Mouse (Mus musculus) kidney, adult 11 months (tissue): ENCODE measurements around the gene Rhbdf2.
A peak's percentile ranks its signal among the peaks of the same experiment; 100 is the strongest.

Experiments
- DNase-seq: peaks from one replicate; pipeline ENCODE4 v3.0.0; 2022

The Rhbdf2 gene

DNA sequence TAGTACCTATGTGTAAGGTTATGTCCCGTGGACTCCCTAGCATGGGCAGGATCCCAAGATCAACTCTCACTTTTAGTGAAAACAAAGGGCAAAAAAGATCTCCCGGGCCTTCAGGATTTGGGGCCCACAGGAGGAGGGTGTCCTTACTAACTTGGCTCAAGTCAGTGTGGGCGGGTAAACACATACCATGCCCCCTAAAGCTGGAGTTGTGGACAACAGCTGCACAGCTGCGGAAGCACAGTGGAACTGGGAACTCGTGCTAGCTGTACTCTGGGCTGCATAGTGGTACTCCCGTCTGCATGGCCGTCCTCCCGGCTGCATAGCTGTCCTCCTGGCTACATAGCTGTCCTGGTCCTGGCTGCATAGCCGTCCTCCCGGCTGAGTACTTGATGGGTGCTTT is 31.4 kb upstream of the Rhbdf2 start:
- DNase-seq, result no peak

DNA sequence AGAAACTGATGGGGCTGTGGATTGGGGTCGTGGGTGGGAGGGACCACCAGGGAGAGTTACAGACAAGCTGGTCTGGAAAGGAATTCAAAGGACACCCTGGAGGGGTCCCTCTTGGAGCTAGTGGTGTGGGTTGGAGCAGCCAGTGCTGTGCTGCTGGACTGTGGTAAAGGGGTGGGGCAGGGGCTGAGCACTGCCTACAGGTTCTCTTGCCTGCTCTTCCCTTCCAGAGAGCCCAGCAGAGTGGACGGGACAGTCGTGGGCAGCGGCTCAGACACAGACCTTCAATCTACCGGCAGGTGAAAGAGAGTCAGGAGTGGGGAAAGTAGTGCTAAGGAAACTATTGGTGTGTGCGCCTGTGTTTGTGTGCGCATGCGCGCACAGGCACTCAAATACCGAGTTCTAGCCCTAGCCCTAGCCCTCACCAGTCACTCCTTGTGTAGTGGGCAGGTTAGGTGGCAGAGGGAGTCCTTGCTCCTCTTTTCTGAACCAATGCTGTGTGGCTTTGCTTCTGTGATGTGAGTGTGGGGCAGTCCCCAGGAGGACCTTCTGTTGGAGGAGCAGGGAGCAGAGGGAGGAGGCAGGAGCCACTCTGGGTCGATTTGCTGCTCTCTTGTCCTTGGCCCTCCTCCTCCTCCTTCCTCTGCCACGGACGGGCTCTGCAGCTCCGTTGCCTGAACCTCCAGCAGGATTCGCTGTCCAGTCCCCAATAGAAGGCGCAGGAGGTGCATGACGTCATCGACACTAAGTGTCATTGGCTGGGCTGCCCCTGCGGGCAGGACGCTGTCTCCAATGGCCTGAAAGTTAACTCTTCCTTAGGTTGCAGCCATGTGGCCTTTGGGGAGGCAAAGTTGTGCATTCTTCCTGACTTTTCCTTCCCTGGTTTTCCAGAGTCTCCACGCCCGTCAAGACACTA is 30.7 kb upstream of the Rhbdf2 start:
- DNase-seq, result peak; percentile 95

DNA sequence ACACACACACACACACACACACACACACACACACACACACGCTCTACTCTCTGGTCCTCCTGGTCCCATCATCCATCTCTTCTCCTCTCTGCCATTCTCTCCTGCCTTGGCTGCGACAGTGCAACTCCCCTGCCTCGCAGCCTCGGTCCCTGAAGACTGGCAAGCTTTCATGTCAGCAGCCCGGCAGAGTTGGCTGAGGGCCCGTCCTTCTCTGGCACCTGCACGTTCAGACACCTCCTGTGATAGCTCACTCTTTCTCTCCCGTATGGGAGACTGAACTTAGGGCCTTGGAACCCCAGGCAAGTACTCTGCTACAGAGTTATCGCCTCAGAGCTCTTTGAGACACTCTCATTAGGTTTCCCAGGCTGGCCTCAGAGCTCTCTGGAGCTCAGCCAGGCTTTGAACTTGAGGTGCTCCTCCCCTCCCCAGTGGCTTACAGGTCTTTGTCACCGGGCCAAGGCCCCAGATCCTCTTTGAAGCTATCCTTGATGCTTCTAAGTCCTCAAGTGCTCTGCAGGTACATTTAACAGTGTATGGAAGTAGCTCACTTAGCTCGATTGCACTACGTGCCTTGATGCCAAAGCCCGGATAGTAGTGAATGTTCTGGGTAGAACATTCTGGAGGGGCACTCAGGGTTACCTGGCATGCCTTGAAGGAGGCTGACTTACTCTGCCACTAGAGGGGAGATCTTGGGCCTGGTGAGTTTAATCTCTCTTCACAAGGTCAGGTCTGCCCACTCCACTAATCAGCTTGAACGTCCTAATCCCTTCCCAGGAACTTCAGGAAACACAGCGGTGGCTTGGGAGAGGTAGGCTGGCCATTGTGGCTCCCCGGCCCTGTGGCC is 29.8 kb upstream of the Rhbdf2 start:
- DNase-seq, result no peak

DNA sequence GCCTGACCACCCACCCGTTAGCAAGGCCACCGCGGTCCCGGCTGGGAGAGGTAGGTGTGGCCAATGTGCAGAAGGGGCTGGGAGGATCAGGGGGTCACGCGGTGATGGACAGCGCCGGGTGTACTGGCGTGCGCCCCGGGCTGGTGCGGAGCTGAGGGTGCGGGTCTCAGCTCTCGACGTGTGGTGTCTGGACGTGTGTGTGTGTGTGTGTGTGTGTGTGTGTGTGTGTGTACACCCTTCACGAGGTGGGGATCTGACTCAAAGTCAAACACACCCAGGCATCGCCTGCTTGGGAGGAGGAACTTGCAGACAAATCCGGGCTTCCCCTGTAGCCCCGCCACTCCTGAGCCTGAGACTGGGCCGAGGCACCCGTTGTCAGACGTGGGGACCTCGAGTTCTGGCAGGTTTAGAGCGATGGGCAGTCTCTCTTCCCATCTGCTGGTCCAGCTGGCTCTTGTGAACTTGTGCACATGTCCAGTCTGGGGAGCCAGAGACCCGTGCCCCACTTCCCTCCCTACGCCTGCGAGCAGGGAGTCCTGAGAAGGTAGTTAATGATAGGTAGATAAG is 27.5 kb upstream of the Rhbdf2 start, which contains the start of gene Cygb:
Gene Cygb, minus strand, starts transcription at position 59 of the 567 bp plus-strand sequence.
- no peak for DNase-seq

DNA sequence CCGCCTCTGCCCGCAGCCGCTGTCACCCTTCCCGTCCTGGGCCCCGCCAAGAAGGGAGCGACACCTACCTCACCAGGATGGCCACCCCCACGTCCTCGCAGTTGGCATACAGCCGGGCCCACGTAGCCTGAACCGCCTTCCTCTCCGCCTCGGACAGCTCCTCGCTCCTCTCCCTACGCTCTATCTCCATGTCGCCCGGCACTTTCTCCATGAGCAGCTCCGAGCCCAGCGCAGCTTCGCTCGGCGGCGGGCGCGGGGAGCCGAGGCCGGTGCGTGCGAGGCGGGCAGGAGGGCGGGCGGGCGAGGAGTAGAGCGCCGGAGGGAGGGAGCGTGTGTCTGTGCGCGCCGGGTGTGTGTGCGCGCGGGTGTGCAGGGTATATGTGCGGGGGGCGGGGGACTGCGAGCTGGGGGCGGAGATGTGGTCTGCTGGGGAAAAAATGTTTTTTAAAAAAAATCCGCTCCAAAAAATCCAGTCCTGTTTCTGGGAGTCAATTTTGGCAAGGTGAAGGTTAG is 26.9 kb upstream of the Rhbdf2 start:
- no peak for DNase-seq

DNA sequence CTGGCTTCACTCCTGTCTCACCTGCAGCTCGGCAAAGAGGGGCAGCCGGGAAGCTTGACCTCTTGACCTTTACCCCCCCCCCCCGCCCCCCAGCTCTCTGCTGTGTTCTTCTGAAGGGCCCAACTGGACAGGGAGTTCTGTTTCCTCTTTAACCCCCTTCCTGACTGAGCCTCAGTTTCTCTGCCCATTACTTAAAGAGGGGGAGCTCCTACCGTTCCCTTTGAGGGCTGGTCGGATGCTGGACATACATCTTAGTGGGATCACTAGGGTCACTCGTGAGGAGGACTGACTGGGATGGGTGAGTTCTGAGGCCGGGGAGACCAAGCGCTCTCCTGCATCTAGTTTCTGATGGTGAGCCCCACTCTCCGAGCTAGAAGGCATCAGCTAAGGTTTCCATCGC is 26.4 kb upstream of the Rhbdf2 start, which contains the start of gene Prcd:
Gene Prcd, plus strand, starts transcription at position 301 of the 400 bp plus-strand sequence.
- no peak for DNase-seq

DNA sequence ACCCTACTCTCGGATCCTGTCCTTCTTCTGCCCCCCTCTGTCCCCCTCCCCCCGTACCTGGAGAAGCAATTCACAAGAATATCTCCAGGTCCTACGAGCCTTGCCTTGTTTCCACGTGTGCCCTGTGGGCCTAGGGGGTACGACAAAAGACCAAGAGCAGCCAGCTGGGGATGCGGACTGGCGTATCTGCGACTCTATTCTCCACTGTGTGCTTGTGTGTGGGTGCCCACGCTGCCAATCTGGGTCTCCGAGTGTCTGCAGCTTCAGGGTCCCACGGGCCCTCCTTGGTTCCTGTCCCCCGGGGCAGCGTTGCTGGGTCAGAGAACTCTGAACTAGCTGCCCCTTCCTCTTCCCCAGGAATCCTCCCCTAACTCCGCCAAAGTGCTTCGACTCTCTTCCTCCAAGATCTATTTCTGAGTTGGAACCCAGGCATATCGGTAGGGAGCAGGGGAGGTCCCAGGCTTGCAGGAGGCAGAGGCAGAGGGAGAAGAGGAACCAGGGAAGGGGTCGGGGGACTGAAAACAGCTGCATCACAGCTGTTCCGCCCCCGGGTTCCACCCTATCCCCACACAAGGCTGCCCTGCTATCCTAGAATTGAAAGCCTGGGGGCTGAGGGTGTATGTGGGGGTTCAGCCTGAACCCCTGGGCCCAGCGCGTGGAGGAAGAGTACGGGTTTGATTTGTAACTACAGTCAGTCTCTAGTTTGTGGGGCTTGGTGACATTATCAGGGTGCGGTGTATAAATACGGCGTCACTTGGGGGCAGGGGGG is 25.7 kb upstream of the Rhbdf2 start:
- DNase-seq, result no peak

DNA sequence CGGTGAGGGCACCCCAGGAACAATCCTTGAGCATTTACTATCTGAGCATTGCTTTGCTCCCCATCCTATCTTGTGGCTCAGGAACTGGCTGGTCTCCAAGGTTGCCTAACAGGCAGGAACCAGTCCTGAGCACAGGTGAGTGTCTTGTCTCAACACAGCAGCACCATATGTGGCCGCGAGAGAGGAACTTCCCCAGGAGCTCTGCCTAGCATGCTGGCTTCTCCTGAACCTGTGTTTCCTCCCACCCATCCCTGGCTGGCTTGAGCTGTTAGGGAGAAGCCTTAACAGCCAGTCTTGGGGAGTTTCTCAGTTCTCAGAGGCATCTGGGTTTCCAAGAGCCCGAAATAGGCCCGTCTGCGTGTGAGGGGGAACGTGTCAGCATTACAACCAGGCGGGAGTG is 24.5 kb upstream of the Rhbdf2 start:
- no peak for DNase-seq

DNA sequence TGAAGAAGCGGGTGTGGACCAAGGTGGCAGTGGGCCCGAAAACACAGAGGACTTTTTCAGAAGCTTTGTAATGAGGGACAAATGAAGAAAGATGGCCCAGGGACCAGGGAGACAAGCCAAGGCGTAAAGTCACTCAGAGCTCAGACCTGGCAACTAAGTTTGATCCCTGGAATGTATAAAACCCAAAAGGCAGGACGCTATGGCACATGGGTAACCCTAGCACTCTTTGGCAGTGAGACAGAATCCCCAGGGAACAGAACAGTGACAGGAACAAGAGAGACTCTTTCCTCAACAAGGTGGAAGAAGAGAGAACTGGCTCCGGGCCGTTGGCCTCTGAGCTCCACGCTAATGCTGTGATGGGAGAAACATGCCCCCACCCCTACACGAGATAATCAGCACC is 24.0 kb upstream of the Rhbdf2 start:
- no peak for DNase-seq

DNA sequence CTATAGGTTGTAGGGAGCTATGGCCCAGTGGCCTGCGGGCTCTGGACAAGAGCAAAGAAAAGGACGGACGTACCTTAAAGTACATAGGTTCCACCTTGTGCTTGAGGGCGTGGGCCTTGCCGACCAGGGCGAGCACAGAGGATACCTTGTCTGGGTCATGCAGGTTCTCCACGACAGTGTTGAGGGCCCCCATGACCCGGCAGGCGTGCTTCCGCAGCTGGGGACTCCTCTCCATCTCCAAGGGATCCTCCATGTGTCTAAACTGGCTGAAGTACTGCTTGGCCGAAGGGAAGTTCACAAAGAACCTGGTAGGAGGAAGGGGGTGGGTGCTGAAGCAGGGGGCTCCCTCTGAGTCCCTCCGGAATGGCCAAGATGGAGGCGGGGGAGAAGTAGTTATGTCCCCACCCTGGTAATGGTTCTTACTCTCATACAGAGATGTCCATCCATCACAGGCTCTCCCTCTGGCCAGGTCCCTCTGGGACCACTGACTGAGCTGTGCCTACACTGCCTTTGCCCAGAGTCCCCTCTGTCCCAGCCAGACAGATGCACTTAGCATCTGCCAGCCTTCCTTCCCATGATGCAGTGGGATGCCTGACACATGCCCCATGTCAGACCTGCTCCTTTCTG is 23.0 kb upstream of the Rhbdf2 start:
- DNase-seq, result no peak

DNA sequence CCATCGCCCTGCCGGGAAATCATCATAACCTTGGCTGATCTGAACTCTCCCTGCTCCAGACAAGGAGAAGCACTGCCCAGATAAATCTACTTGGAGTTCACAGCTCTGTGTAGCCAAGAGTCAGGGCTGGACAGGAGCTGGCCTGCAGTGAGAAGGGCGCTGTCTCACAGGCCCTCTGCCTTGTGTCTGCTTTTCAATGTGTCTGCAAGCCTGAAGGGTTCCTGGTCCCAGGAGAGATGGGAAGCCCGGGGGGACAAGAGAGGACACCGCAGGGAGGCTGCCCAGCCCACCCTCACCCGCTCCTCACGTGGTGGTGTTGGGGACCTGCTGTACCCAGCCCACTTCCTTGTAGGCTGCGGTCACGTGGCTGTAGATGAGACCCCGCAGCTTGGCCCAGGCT is 22.2 kb upstream of the Rhbdf2 start:
- no peak for DNase-seq

DNA sequence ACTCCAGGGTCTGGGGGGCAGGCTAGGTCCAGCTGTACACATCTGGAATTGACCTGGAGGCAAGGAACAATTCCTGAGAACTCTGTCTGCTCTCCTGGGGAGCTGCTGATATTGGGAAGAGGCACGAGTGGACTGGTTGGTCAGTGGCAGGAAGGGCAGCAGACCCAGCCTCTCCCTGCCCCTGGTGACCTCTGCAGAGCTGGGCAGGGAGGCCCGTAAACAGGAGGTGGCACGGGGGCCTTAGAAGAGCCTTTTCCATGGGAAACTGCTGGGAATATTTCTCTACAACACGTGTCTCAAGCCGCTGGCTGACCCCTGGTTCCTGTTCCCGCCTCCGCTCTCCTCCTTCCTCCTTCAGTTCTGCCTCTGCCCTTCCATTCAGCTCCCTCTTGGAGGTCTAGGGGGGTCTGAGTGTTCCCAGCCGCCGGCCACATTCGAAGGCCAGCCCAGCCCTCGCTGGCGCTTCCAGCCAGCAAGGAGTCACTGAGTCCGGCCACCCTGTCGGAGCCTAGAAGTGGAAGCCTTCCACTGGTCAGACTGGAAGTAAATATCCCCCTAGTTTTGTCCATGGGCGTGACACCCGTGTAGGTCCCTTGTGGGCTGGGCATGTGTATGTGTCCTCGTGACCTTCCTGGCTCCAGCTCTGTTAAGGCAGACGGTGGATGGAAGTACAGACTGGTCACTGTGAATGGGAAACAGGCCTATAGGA is 21.5 kb upstream of the Rhbdf2 start:
- DNase-seq, result peak; percentile 57

DNA sequence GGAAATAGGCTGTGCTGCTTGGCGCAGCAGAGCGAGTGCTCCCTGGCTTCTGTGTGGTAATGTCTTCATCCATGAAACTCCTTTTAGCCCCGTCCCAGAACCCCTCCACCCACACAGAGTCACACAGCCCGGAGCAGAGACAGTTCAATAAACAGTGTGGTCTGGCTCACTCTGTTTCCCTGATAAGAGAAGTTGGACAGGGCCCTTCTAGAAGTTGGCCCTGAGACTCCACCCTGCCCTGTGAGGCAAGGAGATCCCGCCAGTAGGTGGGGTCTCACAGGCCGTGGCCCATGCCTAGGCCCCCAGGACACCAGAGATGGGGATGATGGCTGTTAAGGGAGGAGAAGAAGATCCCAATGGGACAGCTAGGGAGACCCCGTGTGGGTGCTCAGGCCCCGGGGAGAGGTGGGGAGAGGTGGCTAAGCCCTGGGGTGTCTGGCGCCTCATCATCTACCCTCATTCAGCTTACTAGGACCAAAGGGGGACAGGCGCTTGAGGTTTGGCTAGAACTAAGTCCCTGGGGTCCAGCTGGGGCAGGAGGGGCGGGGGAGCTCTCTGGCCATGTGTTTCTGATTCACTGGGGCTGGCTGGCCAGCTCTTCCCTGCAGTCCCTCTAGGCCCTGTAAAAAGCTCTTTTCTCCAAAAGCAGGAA is 20.6 kb upstream of the Rhbdf2 start:
- DNase-seq, result no peak

DNA sequence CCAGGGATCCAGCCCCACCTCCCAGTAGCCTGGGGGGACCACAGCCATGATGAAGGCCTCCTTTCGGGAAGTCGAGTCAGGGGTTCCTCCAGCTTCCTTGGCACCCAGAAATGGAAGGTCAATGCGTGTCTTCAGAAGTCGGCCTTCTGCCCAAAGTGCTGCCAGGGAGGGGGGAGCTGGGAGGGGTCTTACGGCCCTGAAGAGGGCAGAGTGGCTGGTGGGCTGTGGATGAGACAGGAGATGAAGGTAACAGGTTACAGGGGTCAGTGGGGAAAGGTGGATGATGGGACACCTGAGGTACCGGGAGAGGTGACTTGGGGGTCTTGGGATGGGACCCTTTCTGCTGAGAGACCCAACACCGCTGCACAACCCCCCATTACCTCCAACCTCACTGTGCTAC is 20.0 kb upstream of the Rhbdf2 start:
- DNase-seq, result no peak

DNA sequence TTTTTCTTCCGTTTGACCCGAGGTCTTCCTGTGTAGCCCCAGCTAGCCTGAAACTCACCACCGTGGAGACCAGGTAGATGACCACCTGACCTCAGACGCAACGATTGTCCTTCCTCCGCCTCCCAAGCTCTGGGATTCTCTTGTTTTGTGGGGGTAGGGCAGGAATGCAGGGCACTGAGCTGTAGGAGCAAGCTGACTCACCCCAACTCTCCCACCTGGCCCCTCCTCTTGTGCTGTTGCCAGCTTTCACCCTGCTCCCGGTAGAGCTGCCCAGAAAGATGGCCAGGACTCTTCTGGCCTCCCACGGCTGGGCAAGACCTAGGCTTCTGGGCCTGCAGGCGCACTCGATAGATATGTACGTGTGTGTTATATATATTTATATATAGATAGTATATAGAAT is 19.3 kb upstream of the Rhbdf2 start:
- no peak for DNase-seq

DNA sequence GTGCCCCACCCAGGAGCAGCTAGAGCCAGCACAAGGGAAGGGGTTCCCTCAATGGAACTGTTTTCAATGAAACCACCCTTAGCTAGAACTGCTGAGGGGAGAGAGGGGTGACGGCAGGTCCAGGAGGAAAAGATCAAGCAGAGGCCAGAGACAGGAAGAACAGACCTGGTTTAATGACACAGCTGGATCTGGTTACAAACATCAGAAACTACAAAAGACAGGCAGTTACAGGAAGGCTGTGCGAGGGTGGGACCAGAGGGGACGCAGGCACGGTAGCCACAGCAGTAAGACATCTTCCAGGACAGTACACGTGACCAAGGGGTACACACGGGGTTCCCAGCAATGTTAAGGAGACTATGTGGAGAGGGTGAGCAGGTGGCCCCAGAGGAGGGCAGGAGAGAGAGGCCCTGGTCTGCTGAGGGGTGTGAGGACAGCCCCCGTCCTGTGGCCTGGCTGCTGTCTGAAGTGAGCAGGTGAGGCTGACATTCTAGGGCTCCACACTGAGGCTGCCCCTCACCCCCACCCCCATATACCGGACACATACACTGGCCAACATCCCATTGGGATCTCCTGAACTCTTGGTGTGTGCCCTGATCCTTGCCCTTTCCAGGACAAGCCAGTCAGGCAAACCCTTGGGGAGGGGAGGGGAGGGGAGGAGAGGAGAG is 18.8 kb upstream of the Rhbdf2 start:
- DNase-seq, result no peak

DNA sequence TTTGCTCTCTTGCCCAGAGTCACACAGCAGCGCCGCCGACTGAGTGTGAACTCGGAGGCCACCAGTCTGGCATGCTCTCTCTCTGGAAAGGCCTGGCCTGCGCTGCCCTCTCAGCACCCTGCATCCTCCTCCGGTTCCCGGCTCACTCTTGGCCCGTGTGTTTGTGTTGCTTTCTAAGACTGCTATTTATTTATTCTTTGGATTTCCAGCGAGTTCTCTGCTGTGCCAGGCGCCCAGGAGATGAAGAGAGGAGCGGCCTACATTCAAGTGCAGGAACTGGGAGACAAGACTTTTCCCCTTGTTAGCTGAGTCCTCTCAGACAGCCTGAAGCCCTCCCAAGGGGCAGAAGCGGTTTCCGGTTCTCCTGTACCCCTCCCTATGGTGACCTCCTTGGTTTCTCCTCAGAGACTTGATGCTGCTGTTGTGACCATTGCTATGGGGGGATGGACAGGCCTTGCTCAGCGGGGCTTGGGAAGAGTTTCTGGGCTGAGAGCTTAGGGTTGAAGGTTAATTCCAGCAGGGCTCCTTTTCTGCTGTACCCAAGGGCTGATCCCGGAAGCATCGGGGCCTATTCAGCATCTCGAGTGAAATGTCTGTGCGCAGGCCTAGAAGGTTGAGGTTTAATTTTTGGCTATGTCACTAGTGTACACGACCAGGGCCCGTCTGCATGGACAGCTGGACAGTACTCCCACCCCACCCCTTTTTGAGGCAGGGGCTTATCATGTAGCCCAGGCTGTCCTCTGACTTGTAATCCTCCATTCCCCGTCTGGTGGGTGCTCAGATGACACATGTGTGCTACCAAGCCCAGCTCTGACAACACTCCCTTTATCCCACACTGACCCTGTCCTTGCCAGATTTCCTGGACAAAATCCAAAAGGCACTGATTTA is 17.6 kb upstream of the Rhbdf2 start:
- DNase-seq, result no peak

DNA sequence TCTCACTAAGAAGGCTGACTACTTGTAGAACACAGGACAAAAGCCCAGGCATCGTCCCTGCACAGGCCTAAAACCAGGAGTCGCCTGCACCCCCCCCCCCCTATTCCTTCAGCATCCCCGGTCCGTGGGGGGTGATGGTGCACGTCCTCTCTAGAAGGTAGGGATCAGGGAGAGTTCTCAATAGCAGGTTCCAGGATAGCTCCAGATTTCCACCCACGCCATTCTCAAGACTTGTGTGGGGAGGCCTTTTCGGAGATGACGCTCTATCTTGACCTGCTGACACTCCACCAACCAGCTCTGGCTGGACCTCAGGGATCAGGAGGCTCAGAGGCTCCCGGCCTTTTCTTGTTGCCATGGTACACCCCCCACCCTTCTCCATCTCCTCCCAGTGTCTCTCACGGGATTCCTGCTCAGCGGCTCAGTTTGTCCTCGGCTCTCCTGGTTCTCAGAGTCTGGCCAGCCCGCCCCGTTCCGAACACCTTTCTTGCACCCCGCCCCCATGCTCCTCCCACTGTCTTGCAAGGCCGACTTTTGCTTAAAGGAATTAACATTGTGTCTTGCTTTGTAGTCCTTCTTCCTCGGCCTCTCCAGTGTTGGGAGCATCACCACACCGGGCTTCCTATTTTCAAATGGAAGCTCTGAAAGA is 16.9 kb upstream of the Rhbdf2 start:
- no peak for DNase-seq
